Mouse (Mus musculus): Measurements from ENCODE around the gene Ldb3. TPM values are rescaled to one million over a fixed set of nuclear protein-coding genes. Genes with fewer than 3 reads are reported as not detected.

Gene Ldb3
- polyA plus RNA-seq, 1 experiment from 2014 or later = 9.8 TPM

- no peak overlapping the region for H3K4me2 ChIP-seq (replicated peaks)
- H3K9ac ChIP-seq = no peak overlapping the region
- no peak for ATAC-seq (ENCODE audit: low FRiP score, low read depth)
- no peak overlapping the region for H3K4me3 ChIP-seq
- peaks cover 6% of the 10 kb centered on the region for H3K4me1 ChIP-seq
- H3K36me3 ChIP-seq = no peaks in the 10 kb centered on the region
- H3K27ac ChIP-seq = no peak overlapping the region
- no peaks in the 10 kb centered on the region for H3K27me3 ChIP-seq
- H3K9me3 ChIP-seq = no peaks in the 10 kb centered on the region
- 78% methylated on average over 10 of the region's 10 CpGs for WGBS
These were observed 71.4 kb downstream of the Ldb3 start for GRCm38 (mm10) chr14:34516960-34517577.

- H3K36me3 ChIP-seq = no peaks in the 10 kb centered on the region
- ATAC-seq (ENCODE audit: low FRiP score, low read depth) = no peak
- 89% methylated on average over 5 of the region's 5 CpGs for WGBS
- no peak overlapping the region for H3K27ac ChIP-seq
- no peaks in the 10 kb centered on the region for H3K9me3 ChIP-seq
- H3K4me1 ChIP-seq = peaks cover 6% of the 10 kb centered on the region
- H3K9ac ChIP-seq = no peak overlapping the region
- H3K4me2 ChIP-seq (replicated peaks) = no peak overlapping the region
- H3K27me3 ChIP-seq = no peaks in the 10 kb centered on the region
- no peak overlapping the region for H3K4me3 ChIP-seq
These were observed 72.6 kb downstream of the Ldb3 start for GRCm38 (mm10) chr14:34515860-34516259.

GRCm38 (mm10) chr14:34514120-34514519 lies 74.4 kb downstream of the Ldb3 start:
- H3K27ac ChIP-seq = no peak overlapping the region
- ATAC-seq (ENCODE audit: low FRiP score, low read depth) = no peak
- H3K9ac ChIP-seq = no peak overlapping the region

GRCm38 (mm10) chr14:34512602-34513001 lies 75.9 kb downstream of the Ldb3 start:
- Histone ChIP-seq H3K4me3 (no peak overlapping the region), H3K4me2 (replicated peaks) (no peak overlapping the region), H3K4me1 (peaks cover 20% of the 10 kb centered on the region), H3K36me3 (no peaks in the 10 kb centered on the region), H3K9me3 (no peaks in the 10 kb centered on the region), H3K27ac (no peak overlapping the region), H3K9ac (no peak overlapping the region), H3K27me3 (no peaks in the 10 kb centered on the region)
- 81% methylated on average over 4 of the region's 4 CpGs for WGBS
- no peak for ATAC-seq (ENCODE audit: low FRiP score, low read depth)

More at GRCm38 (mm10) chr14:34514120-34514519, 74.4 kb downstream of the Ldb3 start:
- H3K4me3 ChIP-seq = no peak overlapping the region
- no peaks in the 10 kb centered on the region for H3K9me3 ChIP-seq
- no peak overlapping the region for H3K4me2 ChIP-seq (replicated peaks)
- no peaks in the 10 kb centered on the region for H3K36me3 ChIP-seq
- H3K4me1 ChIP-seq = peaks cover 6% of the 10 kb centered on the region
- no peaks in the 10 kb centered on the region for H3K27me3 ChIP-seq
- WGBS = 28% methylated on average over 6 of the region's 6 CpGs

GRCm38 (mm10) chr14:34511901-34512300 lies 76.6 kb downstream of the Ldb3 start:
- no peaks in the 10 kb centered on the region for H3K36me3 ChIP-seq
- H3K27me3 ChIP-seq = no peaks in the 10 kb centered on the region
- H3K4me1 ChIP-seq = peaks cover 20% of the 10 kb centered on the region
- no peak overlapping the region for H3K4me3 ChIP-seq
- H3K9ac ChIP-seq = no peak overlapping the region
- no peaks in the 10 kb centered on the region for H3K9me3 ChIP-seq
- ATAC-seq (ENCODE audit: low FRiP score, low read depth) = no peak
- no peak overlapping the region for H3K27ac ChIP-seq
- 65% methylated on average over 11 of the region's 11 CpGs for WGBS
- no peak overlapping the region for H3K4me2 ChIP-seq (replicated peaks)

- Histone ChIP-seq H3K4me1 (peaks cover 26% of the 10 kb centered on the region), H3K27ac (no peak overlapping the region), H3K4me2 (replicated peaks) (peak overlapping the region; percentile 16; the same call in 1 of the 2 replicates), H3K9me3 (no peaks in the 10 kb centered on the region), H3K36me3 (no peaks in the 10 kb centered on the region), H3K4me3 (no peak overlapping the region), H3K27me3 (no peaks in the 10 kb centered on the region), H3K9ac (no peak overlapping the region)
- 37% methylated on average over 7 of the region's 7 CpGs for WGBS
- 0 out of 2 replicates have a peak, but pooled peaks have one; percentile 17 for ATAC-seq (ENCODE audit: low FRiP score, low read depth)
These were observed 79.5 kb downstream of the Ldb3 start for GRCm38 (mm10) chr14:34508842-34509439.

- Histone ChIP-seq H3K27me3 (no peaks in the 10 kb centered on the region), H3K9me3 (no peaks in the 10 kb centered on the region), H3K4me3 (no peak overlapping the region), H3K9ac (no peak overlapping the region), H3K4me2 (replicated peaks) (peak overlapping the region; percentile 16; the same call in 1 of the 2 replicates), H3K27ac (0 out of 2 replicates have a peak overlapping the region, but pooled peaks have one; percentile 48), H3K4me1 (peaks cover 31% of the 10 kb centered on the region), H3K36me3 (no peaks in the 10 kb centered on the region)
- WGBS = 16% methylated on average over 4 of the region's 4 CpGs
- peak; percentile 52 for ATAC-seq (ENCODE audit: low FRiP score, low read depth)
These were observed 80.2 kb downstream of the Ldb3 start for GRCm38 (mm10) chr14:34508187-34508840.

GRCm38 (mm10) chr14:34505309-34505708 lies 83.2 kb downstream of the Ldb3 start:
- H3K4me3 ChIP-seq = no peak overlapping the region
- H3K36me3 ChIP-seq = no peaks in the 10 kb centered on the region
- no peak overlapping the region for H3K4me2 ChIP-seq (replicated peaks)
- no peaks in the 10 kb centered on the region for H3K27me3 ChIP-seq
- ATAC-seq (ENCODE audit: low FRiP score, low read depth) = no peak
- no peak overlapping the region for H3K27ac ChIP-seq
- WGBS = 53% methylated on average over 7 of the region's 7 CpGs
- H3K9ac ChIP-seq = no peak overlapping the region
- H3K4me1 ChIP-seq = peaks cover 33% of the 10 kb centered on the region
- H3K9me3 ChIP-seq = no peaks in the 10 kb centered on the region

GRCm38 (mm10) chr14:34504377-34504776 lies 84.1 kb downstream of the Ldb3 start:
- Histone ChIP-seq H3K27me3 (no peaks in the 10 kb centered on the region), H3K4me1 (peaks cover 42% of the 10 kb centered on the region), H3K4me2 (replicated peaks) (no peak overlapping the region), H3K27ac (no peak overlapping the region), H3K9me3 (no peaks in the 10 kb centered on the region), H3K4me3 (no peak overlapping the region), H3K9ac (no peak overlapping the region), H3K36me3 (no peaks in the 10 kb centered on the region)
- ATAC-seq (ENCODE audit: low FRiP score, low read depth) = no peak
- 75% methylated on average over 5 of the region's 5 CpGs for WGBS

- H3K4me2 ChIP-seq (replicated peaks) = peak overlapping the region; percentile 69
- H3K9me3 ChIP-seq = no peaks in the 10 kb centered on the region
- H3K4me3 ChIP-seq = peak overlapping the region; percentile 83
- 70% methylated on average over 6 of the region's 6 CpGs for WGBS
- no peaks in the 10 kb centered on the region for H3K27me3 ChIP-seq
- ATAC-seq (ENCODE audit: low FRiP score, low read depth) = no peak
- H3K9ac ChIP-seq = no peak overlapping the region
- 0 out of 2 replicates have a peak overlapping the region, but pooled peaks have one; percentile 97 for H3K27ac ChIP-seq
- H3K36me3 ChIP-seq = no peaks in the 10 kb centered on the region
- H3K4me1 ChIP-seq = peaks cover 43% of the 10 kb centered on the region
These were observed 84.7 kb downstream of the Ldb3 start for GRCm38 (mm10) chr14:34503759-34504158.

- no peaks in the 10 kb centered on the region for H3K36me3 ChIP-seq
- H3K27me3 ChIP-seq = no peaks in the 10 kb centered on the region
- peak within 1 kb of the TSS; percentile 83 for H3K4me3 ChIP-seq
- H3K4me2 ChIP-seq (replicated peaks) = peak within 1 kb of the TSS; percentile 69
- ATAC-seq (ENCODE audit: low FRiP score, low read depth) = no peak
- peak within 1 kb of the TSS; percentile 99 for H3K27ac ChIP-seq
- 5% methylated on average over 15 of the region's 15 CpGs for WGBS
- H3K9me3 ChIP-seq = no peaks in the 10 kb centered on the region
- H3K9ac ChIP-seq = peak within 1 kb of the TSS; percentile 99
- peaks cover 43% of the 10 kb centered on the region for H3K4me1 ChIP-seq
These were observed 85.2 kb downstream of the Ldb3 start, which contains the start of gene Bmpr1a for GRCm38 (mm10) chr14:34503325-34503647. TSS of gene Bmpr1a (minus strand) at chr14:34503341.

Data from limb, embryonic 13.5 days (tissue).